ENCODE assay signal across 10 mouse cellular contexts in the genomic region with DNA sequence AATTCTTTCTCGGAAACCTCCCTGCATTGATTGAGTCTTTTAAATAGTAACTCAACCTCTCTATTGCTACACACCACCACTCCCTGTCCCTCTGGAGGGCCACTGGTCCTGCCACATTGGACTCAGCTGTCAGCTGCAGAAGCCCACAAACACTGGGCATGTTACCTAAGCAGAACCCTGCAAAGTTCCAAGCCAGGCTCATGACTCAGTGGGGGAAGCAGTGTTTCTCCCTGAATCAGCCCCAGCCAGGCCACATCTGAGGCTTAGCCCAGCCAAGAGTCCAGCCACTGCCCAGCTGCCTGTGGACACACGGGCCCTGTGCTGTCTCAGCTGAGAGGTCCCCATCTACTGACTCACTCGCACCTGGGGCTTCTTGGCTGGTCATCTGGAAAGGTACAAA.
DNase-seq lines count a peak whose midpoint lies in the region; ATAC-seq and TF ChIP-seq lines count a peak whose summit lies in the region.
"Had no signal": no experiment of that assay in that cellular context is flagged by ENCODE, and none has a peak within 500 bp of the region (broad histone marks: within the 10 kb centered on the region; RNA-seq: fewer than 3 reads in every experiment).

No protein-coding gene starts in this region.

- no peak overlapping the region for H3K4me3 ChIP-seq in kidney, embryonic 16.5 days (ENCODE audit: low read length)
- H3K4me3 ChIP-seq in liver, adult 2 months (ENCODE audit: insufficient read depth, low read depth, low read length), result peak overlapping the region; percentile 52
- no peak overlapping the region for H3K4me3 ChIP-seq in left cerebral cortex, adult 2 months
- H3K4me3 ChIP-seq: heart, embryonic 13.5 days had no signal

- ATAC-seq in kidney, embryonic 16.5 days (ENCODE audit: low FRiP score, low TSS enrichment), result peak; percentile 32; the same call in 1 of the 2 replicates

- H3K4me1 ChIP-seq in kidney, embryonic 16.5 days (ENCODE audit: insufficient read depth, low read length), result no peaks in the 10 kb centered on the region
- peaks cover 7% of the 10 kb centered on the region; the same call in 1 of the 2 replicates for H3K4me1 ChIP-seq in liver, adult 2 months (ENCODE audit: control insufficient read depth, insufficient read depth, low read length)

- DNase-seq in kidney, postnatal 10 days, result no peak
- DNase-seq in fibroblast of lung, adult 2 months (ENCODE audit: low read depth), result peak; percentile 94
- peak; percentile 99 for DNase-seq in liver, adult 2 months (ENCODE audit: extremely low read depth, low read depth, low spot score)
- DNase-seq in yolk sac, embryonic 10.5 days (ENCODE audit: low spot score), result peak; percentile 68
- no peak for DNase-seq in left cerebral cortex, adult 8-10 months (ENCODE audit: low spot score in 2 of 2)
- DNase-seq in left cerebral cortex, adult 2 months (ENCODE audit: extremely low spot score in 1 of 2, low spot score in 2 of 2), result no peak
- DNase-seq: cerebellum, adult 18-20 months; thymus, postnatal 4 days had no signal

- no peak for TF ChIP-seq CTCF in liver, adult 2 months (IDR thresholded peaks at IDR 0.05; ENCODE audit: low read depth, low read length)
- TF ChIP-seq CTCF in left cerebral cortex, adult 2 months (IDR thresholded peaks at IDR 0.05), result no peak

- H3K4me2 ChIP-seq in kidney, embryonic 16.5 days (replicated peaks; ENCODE audit: low read depth, low read length), result no peak overlapping the region
- H3K4me2 ChIP-seq: heart, embryonic 13.5 days had no signal

- peak; percentile 82 for TF ChIP-seq POLR2A in liver, adult 2 months (IDR thresholded peaks at IDR 0.05; ENCODE audit: extremely low read depth, insufficient read depth, low read length)

- H3K27me3 ChIP-seq in kidney, embryonic 16.5 days (ENCODE audit: insufficient read depth, low read length), result no peaks in the 10 kb centered on the region
- H3K27me3 ChIP-seq in liver, adult 2 months (ENCODE audit: control insufficient read depth, insufficient read depth, low read length), result no peaks in the 10 kb centered on the region
- H3K27me3 ChIP-seq: heart, embryonic 13.5 days had no signal

- no peaks in the 10 kb centered on the region for H3K79me2 ChIP-seq in liver, adult 2 months (ENCODE audit: control insufficient read depth, insufficient read depth, low read length)

- intact Hi-C loops in left cerebral cortex, adult 2 months (cut with DNase I), result no loop called here

- no peak overlapping the region for H3K27ac ChIP-seq in kidney, embryonic 16.5 days (ENCODE audit: low read length)
- H3K27ac ChIP-seq in liver, adult 2 months (replicated peaks; ENCODE audit: insufficient read depth, low read depth, low read length), result peak overlapping the region; percentile 93
- H3K27ac ChIP-seq in left cerebral cortex, adult 2 months, result no peak overlapping the region
- H3K27ac ChIP-seq: heart, embryonic 13.5 days had no signal

- 70% methylated on average over 3 of the region's 3 CpGs for WGBS in kidney, embryonic 16.5 days
- WGBS in liver, adult 2 months, result 15% methylated on average over 3 of the region's 3 CpGs

- H3K36me3 ChIP-seq in kidney, embryonic 16.5 days (ENCODE audit: insufficient read depth, low read length), result no peaks in the 10 kb centered on the region
- peaks cover 5% of the 10 kb centered on the region; the same call in 1 of the 2 replicates for H3K36me3 ChIP-seq in liver, adult 2 months (ENCODE audit: control insufficient read depth, insufficient read depth, low read length)
- H3K36me3 ChIP-seq: heart, embryonic 13.5 days had no signal

- H3K9me3 ChIP-seq in kidney, embryonic 16.5 days (ENCODE audit: low read length), result no peaks in the 10 kb centered on the region
- H3K9me3 ChIP-seq: heart, embryonic 13.5 days had no signal

- no peak overlapping the region for H3K9ac ChIP-seq in kidney, embryonic 16.5 days (replicated peaks; ENCODE audit: low read length)
- H3K9ac ChIP-seq in liver, adult 2 months (ENCODE audit: low read depth, low read length), result peak overlapping the region; percentile 67
- H3K9ac ChIP-seq: heart, embryonic 13.5 days had no signal

Comparison
In these comparisons a context has a peak if more than half of its experiments do, and no peak if none do; other contexts are left out.
1. DNase-seq: peak in fibroblast of lung, adult 2 months (single experiment), liver, adult 2 months (single experiment) and yolk sac, embryonic 10.5 days (single experiment); none in kidney, postnatal 10 days (single experiment), left cerebral cortex, adult 8-10 months (0 of 2) and left cerebral cortex, adult 2 months (0 of 2).